ENCODE assay signal across 9 mouse cellular contexts in the genomic region with DNA sequence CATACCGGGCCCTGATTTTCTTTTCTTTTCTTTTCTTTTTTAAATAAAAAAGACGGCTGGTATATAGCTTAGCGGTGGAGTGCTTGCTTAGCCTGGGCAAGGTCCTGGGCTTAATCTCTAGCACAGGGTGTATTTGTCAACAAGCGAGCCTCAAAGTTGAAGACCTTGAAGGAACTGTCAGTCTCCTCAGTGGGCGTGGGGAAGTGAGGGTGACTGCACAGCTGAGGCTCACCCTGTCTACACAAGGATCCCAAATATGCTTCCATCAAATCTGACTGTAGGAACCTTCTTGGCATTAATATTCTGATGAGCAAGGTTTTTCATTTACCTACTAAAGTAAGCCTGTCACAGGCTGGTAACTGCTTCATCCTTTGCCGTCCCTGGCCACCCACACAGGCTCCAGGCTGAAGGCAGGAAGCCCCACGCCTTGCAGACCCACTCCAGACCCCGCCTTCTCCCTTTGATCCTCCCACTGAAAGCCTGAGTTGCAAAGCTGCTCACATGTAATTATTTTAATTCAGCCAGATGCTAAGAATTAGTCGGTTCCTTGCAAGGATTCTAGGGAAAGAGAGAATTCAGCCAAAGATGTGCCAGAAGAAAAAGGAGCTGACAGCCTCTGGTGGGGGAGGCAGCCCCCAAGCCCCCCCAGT. TPM values are rescaled to one million over a fixed set of nuclear protein-coding genes. Genes with fewer than 3 reads are reported as not detected.
DNase-seq lines count a peak whose midpoint lies in the region; ATAC-seq lines count a peak whose summit lies in the region.
"Had no signal": no experiment of that assay in that cellular context is flagged by ENCODE, and none has a peak within 500 bp of the region (broad histone marks: within the 10 kb centered on the region; RNA-seq: fewer than 3 reads in every experiment).

No protein-coding gene starts in this region.

- no peaks in the 10 kb centered on the region for H3K36me3 ChIP-seq in hindbrain, embryonic 10.5 days
- no peaks in the 10 kb centered on the region for H3K36me3 ChIP-seq in hindbrain, embryonic 16.5 days (ENCODE audit: control insufficient read depth, insufficient read depth, low read length)
- H3K36me3 ChIP-seq in midbrain, embryonic 12.5 days, result no peaks in the 10 kb centered on the region

- H3K4me1 ChIP-seq in hindbrain, embryonic 10.5 days (replicated peaks), result peaks cover 40% of the 10 kb centered on the region
- peaks cover 3% of the 10 kb centered on the region; the same call in 1 of the 2 replicates for H3K4me1 ChIP-seq in hindbrain, embryonic 16.5 days (ENCODE audit: control insufficient read depth, insufficient read depth, low read depth, low read length)
- H3K4me1 ChIP-seq in midbrain, embryonic 12.5 days, result peaks cover 17% of the 10 kb centered on the region

- no peak overlapping the region for H3K4me2 ChIP-seq in hindbrain, embryonic 16.5 days (ENCODE audit: low read length)
- H3K4me2 ChIP-seq in midbrain, embryonic 12.5 days (replicated peaks), result peak overlapping the region; percentile 18; the same call in 1 of the 2 replicates

- H3K9ac ChIP-seq in hindbrain, embryonic 16.5 days (ENCODE audit: low read depth, low read length), result no peak overlapping the region
- H3K9ac ChIP-seq in midbrain, embryonic 12.5 days (replicated peaks), result peak overlapping the region; percentile 16; the same call in 1 of the 2 replicates

- H3K27ac ChIP-seq in hindbrain, embryonic 10.5 days, result peak overlapping the region; percentile 50; the same call in 1 of the 2 replicates
- no peak overlapping the region for H3K27ac ChIP-seq in hindbrain, embryonic 16.5 days (ENCODE audit: low read depth, low read length)
- peak overlapping the region; percentile 15; the same call in 1 of the 2 replicates for H3K27ac ChIP-seq in midbrain, embryonic 12.5 days (replicated peaks)
- H3K27ac ChIP-seq: macrophage had no signal

- ATAC-seq in hindbrain, embryonic 16.5 days, result no peak; the same call in 1 of the 2 replicates
- ATAC-seq in midbrain, embryonic 12.5 days (ENCODE audit: low FRiP score, low read depth), result no peak

- H3K27me3 ChIP-seq in hindbrain, embryonic 10.5 days (ENCODE audit: insufficient read depth, poor library complexity, severe bottlenecking), result peaks cover 4% of the 10 kb centered on the region; the same call in 1 of the 2 replicates
- no peaks in the 10 kb centered on the region for H3K27me3 ChIP-seq in hindbrain, embryonic 16.5 days (replicated peaks; ENCODE audit: control insufficient read depth, insufficient read depth, low read length)
- no peaks in the 10 kb centered on the region for H3K27me3 ChIP-seq in midbrain, embryonic 12.5 days

- no peak overlapping the region for H3K4me3 ChIP-seq in hindbrain, embryonic 10.5 days
- H3K4me3 ChIP-seq in hindbrain, embryonic 16.5 days (ENCODE audit: low read length), result no peak overlapping the region
- no peak overlapping the region for H3K4me3 ChIP-seq in midbrain, embryonic 12.5 days

- DNase-seq in hindbrain, embryonic 10.5 days (ENCODE audit: low spot score), result peak; percentile 15
- peak; percentile 50 for DNase-seq in ES-CJ7 (ENCODE audit: low read depth, low spot score)
- peak; percentile 51 to 58 for DNase-seq in frontal cortex, postnatal 36 days (ENCODE audit: low spot score in 2 of 2)
- DNase-seq in adrenal gland, adult 8-10 months, result no peak
- DNase-seq in adrenal gland, postnatal 10 days, result no peak
- DNase-seq in gastrocnemius, postnatal 25 days, result no peak

- H3K9me3 ChIP-seq in hindbrain, embryonic 10.5 days, result no peaks in the 10 kb centered on the region
- no peaks in the 10 kb centered on the region for H3K9me3 ChIP-seq in hindbrain, embryonic 16.5 days (ENCODE audit: control insufficient read depth, low read length)
- H3K9me3 ChIP-seq in midbrain, embryonic 12.5 days, result no peaks in the 10 kb centered on the region

- WGBS in hindbrain, embryonic 10.5 days, result 23% methylated on average over 9 of the region's 9 CpGs
- WGBS in hindbrain, embryonic 16.5 days, result 19% methylated on average over 9 of the region's 9 CpGs
- WGBS in midbrain, embryonic 12.5 days, result 6% methylated on average over 9 of the region's 9 CpGs

RNA-seq across cellular contexts. Expression of a gene that starts 38.7 kb away (rescaled TPM):
- 3.0 and 5.6 TPM in 2 replicates for polyA plus RNA-seq in hindbrain, embryonic 10.5 days (2016; fragmentation: Nextera tagmentation; extraction: Ambion mirVana)
- polyA plus RNA-seq in hindbrain, embryonic 16.5 days (2015; fragmentation: Nextera tagmentation; extraction: Ambion mirVana), result 48.1 and 51.2 TPM in 2 replicates
- 12.6 and 14.4 TPM in 2 replicates for polyA plus RNA-seq in midbrain, embryonic 12.5 days (2016; fragmentation: Nextera tagmentation; extraction: Ambion mirVana)
- total RNA-seq in adrenal gland, adult 8-10 months (2022), result under 1 TPM; 0.22 to 0.52 (median 0.37) TPM
- 1 to 10 TPM; 1.0 to 1.6 TPM for total RNA-seq in adrenal gland, postnatal 10 days (2021)
- under 1 TPM in 1 of 2 experiments, not detected in 1; 0.13 TPM for total RNA-seq in gastrocnemius, postnatal 25 days (2021)
- polyA plus RNA-seq: macrophage had no signal

Comparison
In these comparisons a context has a peak if more than half of its experiments do, and no peak if none do; other contexts are left out.
1. DNase-seq: peak in hindbrain, embryonic 10.5 days (single experiment), ES-CJ7 (single experiment) and frontal cortex, postnatal 36 days (2 of 2); none in adrenal gland, adult 8-10 months (single experiment), adrenal gland, postnatal 10 days (single experiment) and gastrocnemius, postnatal 25 days (single experiment).